Mouse (Mus musculus) thymus, postnatal 10 days (tissue): ENCODE results near the gene Zbtb16.

Experiments
- DNase-seq, 2 experiments: peaks; one replicate each; pipeline ENCODE4 v3.0.0; 2021; ENCODE audit warnings: low spot score in 2 of 2

The Zbtb16 gene

DNA sequence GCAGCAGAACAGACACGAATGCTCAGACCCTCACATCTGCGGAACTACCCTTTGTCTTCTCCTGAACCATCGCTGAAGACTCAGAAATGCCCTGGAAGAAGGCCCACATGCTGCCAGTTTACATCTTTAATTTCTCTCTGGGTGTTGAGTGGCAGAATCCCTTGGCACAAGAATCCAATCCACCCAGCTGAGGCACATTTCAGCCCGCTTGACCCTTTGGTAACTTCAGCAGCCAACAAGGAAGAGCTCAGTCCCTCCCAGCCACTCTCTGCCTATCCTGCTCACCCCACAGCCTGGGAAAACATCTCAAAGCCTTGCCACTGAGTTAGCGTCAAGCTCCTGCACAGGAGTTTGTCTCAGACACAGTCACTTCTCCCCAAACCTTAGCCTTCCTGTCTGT, 162.2 kb downstream of the Zbtb16 start:
- no peak for DNase-seq

DNA sequence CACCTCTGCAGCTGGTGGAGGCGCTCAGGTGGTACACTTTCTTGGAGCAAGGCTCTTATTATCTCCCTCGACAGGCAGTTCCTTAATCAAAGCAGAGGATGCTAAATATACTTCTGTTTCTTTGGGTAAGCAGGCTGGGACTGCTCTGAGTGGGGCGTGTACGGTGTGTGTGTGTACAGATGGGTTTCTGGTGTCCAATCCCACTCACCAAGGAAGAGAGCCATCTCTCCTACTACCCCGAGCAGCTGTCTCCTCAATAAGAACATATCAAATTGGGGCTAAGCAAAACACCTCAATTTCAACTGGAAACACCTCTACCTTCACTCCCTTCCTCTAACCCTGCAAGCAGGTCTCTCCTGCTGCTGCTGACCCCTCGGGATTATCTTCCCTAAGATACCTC, 162.8 kb downstream of the Zbtb16 start:
- DNase-seq: no peak

DNA sequence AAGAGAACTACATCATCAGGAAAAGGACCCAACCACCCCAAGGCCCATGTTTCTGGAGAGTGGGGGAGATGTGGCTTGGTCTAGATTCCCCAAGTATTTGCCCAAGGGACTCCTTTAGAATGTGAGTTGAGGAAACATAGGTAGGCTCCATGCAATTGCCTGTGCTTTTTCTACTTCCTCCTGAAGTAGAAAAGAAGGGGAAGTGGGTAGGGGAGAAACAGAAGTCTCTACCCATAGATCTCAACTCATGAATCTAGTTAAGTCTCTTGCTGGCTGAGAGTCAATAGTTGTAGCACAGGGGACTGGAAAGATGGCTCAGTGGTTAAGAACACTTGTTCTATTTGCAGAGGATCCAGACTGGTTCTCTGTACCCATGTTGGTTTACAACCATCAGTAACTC, 164.2 kb downstream of the Zbtb16 start:
- no peak for DNase-seq

DNA sequence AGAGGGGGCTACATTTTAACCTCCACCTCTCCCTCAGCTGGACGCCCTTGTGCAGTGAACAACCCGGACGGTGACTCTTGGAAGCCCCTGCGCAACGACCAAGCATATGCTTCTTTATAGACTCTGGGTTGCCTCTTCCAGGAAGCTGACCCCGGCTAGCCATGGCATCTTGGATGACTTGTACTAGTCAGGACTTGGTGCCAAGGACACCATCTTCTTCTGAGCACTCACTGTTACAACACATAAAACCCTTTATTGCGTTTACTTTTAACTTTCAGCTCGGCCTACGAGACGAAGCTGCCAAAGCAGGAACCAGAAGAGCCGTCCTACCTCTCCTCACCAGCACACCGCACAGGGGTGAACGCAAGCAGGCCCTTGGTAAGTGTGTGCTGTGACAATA, 165.9 kb downstream of the Zbtb16 start:
- no peak for DNase-seq

- no peak for DNase-seq
Observed at GRCm38 (mm10) chr9:48669672-48670071, 166.3 kb downstream of the Zbtb16 start.

DNA sequence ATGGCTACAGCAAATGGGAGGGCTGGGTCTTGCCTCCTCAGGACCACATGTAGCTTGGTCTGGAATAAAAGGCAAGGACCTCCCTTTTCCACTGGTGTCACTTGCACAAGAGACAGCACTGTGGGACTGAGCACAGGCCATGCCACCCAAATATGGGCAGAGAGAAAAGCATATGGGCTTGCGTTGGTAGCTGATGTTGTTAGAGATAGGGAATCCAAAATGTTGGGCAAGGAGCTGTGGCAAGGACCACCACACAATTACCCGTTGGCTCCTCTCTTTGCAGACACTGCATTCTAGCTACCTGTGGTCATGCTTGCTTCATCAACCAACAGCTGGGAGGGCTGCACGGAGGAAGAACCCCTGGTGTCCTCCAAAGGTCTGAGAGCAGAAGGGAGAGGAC, 169.3 kb downstream of the Zbtb16 start:
- DNase-seq: no peak

- DNase-seq: no peak
Observed at GRCm38 (mm10) chr9:48663052-48663433, 173.0 kb downstream of the Zbtb16 start.

GRCm38 (mm10) chr9:48662361-48663051, 173.5 kb downstream of the Zbtb16 start:
- DNase-seq: no peak

GRCm38 (mm10) chr9:48661225-48662023, 174.6 kb downstream of the Zbtb16 start:
- DNase-seq: no peak

GRCm38 (mm10) chr9:48655525-48656169, 180.4 kb downstream of the Zbtb16 start:
- no peak for DNase-seq

DNA sequence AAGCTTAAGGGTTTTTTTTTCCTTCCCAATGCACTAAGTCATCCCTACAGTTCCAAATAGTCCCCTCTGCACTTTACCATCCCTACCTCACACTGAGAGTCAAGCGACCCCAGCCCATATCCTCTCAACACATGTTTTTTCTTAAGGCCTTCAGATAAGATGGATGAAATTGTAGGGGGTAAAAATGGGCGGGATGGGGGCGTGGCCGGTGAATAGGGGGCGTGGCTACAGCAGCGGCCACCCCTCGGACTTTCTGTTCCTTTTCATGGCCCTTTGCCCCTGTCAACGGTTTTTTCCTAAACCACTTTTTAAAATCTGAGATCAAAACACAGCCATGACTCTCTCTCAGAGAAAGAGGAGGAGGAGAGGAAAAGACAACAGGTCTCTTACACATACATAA, 181.3 kb downstream of the Zbtb16 start:
- DNase-seq: no peak

DNA sequence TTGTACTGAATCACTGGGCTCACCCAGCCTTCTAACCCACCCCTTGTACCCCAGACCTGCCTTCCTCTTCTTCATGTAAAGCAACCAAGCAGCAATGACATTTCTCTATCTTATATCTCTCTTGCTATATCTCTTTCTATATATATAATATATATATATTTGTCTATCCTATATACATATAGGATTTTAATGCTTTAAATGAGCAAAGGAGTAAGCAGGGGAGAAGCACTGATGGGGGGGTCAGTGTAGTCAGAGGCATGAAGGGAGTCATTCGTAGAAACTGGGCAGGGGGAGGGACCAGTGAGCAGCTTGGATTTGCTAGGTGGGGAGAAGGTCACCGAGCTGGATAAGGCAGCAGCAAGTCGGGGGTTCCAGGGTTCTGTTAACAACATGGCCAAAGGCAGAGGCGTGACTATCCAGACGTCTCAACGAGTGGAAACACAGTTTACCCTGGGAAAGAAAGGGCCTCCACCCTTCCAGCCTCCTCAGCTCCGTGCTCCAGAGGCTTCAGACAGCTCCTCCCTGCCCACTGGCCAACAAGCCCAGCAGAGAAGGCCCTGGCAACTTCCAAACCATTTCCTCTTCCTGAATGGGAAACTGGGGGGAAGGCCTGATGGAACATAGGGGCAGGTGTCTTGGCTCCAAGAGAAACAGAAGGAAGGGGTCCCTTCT, 182.5 kb downstream of the Zbtb16 start:
- no peak for DNase-seq

DNA sequence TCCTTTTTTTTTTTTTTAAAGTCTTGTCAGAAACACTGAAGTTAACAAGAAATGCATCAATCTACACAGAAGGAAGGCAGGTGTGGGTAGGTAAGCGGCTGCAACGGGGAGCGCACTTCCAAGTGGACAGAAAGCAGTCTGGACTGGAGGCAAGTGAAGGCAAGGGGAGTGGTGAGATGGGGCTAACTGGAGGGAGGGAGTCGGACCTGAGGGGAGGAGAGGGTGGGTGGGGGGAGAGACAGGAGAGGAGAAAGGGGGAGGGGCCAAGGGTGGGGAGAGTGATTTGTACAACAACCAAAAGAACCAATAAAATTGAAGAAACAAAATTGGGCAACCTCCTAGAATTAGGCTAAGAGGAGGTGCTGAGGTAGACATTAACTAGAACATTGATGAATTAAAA, 184.0 kb downstream of the Zbtb16 start:
- no peak for DNase-seq

DNA sequence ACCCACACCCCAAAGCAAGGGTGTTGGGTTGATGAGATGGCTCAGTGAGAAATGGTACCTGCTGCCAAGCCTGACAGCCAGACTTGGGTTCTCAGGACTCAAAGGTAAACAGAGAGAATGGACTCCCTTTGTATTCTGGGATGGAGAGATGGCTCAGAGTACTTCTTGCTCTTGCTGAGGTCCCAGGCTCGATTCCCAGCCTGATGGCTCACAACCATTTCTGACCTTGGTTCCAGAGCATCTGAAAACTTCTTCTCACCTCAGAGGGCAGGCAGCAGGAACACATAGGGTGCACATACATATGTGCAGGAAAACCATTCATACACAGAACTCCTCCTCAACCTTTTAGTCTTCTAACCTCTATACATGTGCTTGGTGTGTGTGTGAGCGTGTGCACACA, 185.2 kb downstream of the Zbtb16 start:
- no peak for DNase-seq

DNA sequence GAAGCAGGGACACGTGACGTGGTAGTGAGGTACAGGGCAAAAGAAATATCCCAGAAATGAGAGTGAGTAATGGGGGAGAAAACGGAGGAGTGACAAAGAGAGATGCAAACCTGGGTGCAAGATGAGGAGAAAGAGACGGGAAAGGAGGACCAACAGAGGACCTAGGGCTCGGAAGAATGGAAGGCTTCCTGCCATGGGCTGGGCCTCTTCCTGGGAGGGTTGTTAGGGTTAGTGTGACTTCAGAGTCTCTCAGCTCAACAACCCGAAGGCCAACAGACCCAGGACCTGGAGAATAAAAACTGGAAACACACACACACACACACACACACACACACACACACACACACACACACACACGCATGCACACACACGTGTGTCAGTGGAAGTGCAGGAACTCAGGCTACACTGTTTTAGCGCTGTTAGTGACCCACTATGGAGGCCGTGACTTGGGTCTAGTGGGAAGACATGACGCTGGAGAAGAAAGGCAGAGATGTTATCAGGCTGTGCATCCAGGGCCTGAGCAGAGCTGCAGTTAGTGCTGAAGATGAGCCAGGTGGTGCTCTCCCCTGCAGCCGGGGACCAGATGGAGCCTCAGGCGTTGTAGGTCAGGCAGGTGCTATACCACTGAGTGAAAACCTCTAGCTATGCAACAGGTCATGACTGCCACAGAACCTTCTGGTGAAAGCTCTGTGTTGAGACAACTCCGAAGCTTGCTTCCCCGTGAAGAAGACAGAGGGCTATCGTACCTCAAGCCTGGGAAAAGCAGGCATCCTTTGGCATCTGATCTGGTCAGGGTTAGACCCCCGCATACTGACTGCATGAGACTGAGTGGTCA, 186.0 kb downstream of the Zbtb16 start:
- DNase-seq: peak; percentile 48 to 57

DNA sequence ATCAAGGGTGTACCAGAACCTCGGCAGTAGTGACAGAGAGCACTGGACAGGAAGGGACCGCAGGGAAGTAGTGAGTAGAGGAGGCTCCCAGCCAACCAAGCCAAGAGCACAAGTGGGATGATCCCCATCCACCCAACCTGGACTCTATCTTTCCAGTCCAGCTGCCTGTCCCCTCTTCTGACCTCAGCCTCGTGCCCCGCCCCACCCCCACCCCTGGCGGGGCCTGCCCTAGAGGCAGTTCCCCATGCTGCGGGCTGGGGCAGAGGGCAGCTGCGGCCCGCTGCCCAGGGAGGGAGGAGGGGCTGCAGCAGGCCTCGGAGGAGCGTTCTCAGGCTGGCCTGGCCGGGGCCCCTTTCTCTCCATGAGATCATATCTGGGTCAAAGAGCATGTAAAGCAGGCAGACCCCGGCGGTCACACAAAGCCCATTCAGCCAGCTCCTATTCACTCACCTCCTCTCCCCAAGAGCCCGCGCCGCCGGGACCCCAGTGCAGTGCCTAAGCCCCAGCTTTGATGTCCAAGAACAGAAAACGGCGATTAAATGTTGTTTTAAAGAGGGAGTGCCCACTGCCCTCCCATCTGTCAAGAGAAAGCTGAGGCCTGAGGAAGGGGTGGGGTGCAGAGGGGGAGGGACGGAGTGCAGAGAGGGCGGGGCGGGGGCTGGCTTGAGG, 186.8 kb downstream of the Zbtb16 start:
- no peak for DNase-seq

GRCm38 (mm10) chr9:48648285-48649097, 187.5 kb downstream of the Zbtb16 start:
- no peak for DNase-seq

DNA sequence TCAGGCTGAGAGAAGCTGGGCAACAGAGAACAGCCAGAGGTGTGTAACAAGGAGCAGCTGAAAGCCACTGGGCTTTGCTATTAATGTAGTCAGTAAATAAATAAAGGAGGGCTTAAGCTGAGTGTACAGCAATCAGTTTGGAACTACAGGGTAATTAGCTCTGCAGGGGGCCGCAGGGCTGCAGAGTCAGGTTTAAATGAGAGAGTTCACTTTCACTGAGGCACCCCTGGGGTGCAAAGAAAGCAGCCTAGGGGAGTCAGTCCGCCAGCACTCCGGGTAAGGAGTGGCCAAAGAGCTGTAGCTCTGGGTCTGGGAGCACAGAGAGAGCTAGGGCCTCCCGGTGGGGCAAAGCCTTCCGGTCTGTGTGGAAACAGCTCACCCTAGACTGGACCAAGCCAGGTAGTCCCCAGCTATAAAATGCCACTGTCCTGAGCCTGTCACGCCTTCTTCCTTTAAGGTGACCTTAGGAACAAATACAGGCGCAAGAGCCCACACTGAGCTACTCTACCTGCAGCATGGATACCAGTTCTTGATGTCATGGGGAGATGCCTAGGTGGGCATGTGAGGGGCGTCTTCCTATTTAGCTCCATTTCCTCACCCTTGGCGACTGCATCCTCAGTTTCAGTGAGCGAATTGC, 188.3 kb downstream of the Zbtb16 start:
- DNase-seq: no peak
